In the genomic region with DNA sequence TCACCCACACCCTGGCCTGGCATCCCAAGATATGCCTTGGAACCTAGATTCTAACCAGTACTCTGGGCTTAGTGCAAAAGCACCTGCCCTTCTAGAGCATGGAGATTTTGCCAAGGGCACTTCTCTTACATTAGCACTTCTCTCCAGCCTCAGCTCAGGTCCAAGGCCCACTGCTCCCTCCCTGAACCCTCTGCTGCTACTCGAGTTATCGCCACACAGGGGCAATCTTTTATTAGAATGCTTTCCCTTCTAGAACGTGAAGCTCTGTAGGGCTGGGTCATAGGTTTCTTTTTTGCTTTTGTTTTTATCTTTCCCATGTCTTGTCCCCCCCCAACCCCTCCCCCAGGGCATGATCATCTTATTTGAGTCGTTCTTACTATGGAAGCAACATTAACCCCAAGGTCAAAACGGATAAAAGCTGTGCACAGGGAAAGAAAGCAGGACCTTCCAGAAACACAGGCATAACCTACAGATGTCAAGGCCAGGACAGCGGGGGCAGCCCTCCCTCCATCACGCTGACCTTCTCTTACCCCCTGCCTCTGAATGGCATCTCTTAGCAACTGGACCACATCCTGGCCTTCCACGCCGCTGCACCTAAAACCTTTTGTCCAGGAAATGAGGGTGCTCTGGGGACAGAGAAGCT, we compare ENCODE assay signal across 11 mouse cellular contexts. TPM values are rescaled to one million over a fixed set of nuclear protein-coding genes. Genes with fewer than 3 reads are reported as not detected.
DNase-seq lines count a peak whose midpoint lies in the region; ATAC-seq and TF ChIP-seq lines count a peak whose summit lies in the region.
"Had no signal": no experiment of that assay in that cellular context is flagged by ENCODE, and none has a peak within 500 bp of the region (broad histone marks: within the 10 kb centered on the region; RNA-seq: fewer than 3 reads in every experiment).

No protein-coding gene starts in this region.

- H3K27ac ChIP-seq in kidney, adult 2 months (ENCODE audit: insufficient read depth, low read depth, low read length): no peak overlapping the region
- H3K27ac ChIP-seq: limb, embryonic 13.5 days had no signal

- DNase-seq in adrenal gland, postnatal 10 days: peak; percentile 23
- no peak for DNase-seq in adrenal gland, adult 8-10 months
- no peak for DNase-seq in kidney, adult 2 months
- DNase-seq in kidney, postnatal 36 days: no peak
- DNase-seq in 416B (ENCODE audit: low read depth): peak; percentile 67
- DNase-seq in embryo, embryonic 10.5 days (ENCODE audit: low spot score): peak; percentile 78
- no peak for DNase-seq in c-Kit-positive CD71-positive TER-119-positive erythroid progenitor cells, embryonic 14.5 days (ENCODE audit: low spot score)
- DNase-seq: gastrocnemius, postnatal 14 days; heart, postnatal 36 days had no signal

- 19% methylated on average over 9 of the region's 9 CpGs for WGBS in kidney, adult 2 months

- no peak overlapping the region for H3K4me3 ChIP-seq in kidney, adult 2 months (ENCODE audit: insufficient read depth, low read depth, low read length)
- H3K4me3 ChIP-seq: limb, embryonic 13.5 days had no signal

- no peaks in the 10 kb centered on the region for H3K27me3 ChIP-seq in kidney, adult 2 months (replicated peaks; ENCODE audit: control insufficient read depth, insufficient read depth, low read length)

- no peak for TF ChIP-seq POLR2A in kidney, adult 2 months (IDR thresholded peaks at IDR 0.05; ENCODE audit: low read depth, low read length)

- H3K4me1 ChIP-seq in kidney, adult 2 months (ENCODE audit: control insufficient read depth, insufficient read depth, low read length): no peaks in the 10 kb centered on the region

- TF ChIP-seq CTCF in kidney, adult 2 months (conservative IDR thresholded peaks at IDR 0.05; ENCODE audit: insufficient read depth, insufficient read length, low read depth, low read length): 0 out of 2 replicates have a peak, but pooled peaks have one; percentile 14

- ATAC-seq in megakaryocyte-erythroid progenitor cell, adult 5-6 weeks (replicated peaks; ENCODE audit: low FRiP score, low TSS enrichment, poor library complexity, severe bottlenecking): no peak

- no peaks in the 10 kb centered on the region for H3K36me3 ChIP-seq in kidney, adult 2 months (ENCODE audit: control insufficient read depth, insufficient read depth, low read length)
- H3K36me3 ChIP-seq: limb, embryonic 13.5 days had no signal

RNA-seq across cellular contexts. Expression of gene Hk3, which starts 7.4 kb away (rescaled TPM):
- 1 to 10 TPM; 1.7 to 2.0 TPM for total RNA-seq in adrenal gland, postnatal 10 days (2021)
- total RNA-seq in adrenal gland, adult 8-10 months (2022): 1 to 10 TPM; 1.1 to 4.0 (median 2.6) TPM
- 0.75 and 1.0 TPM in 2 replicates for polyA plus RNA-seq in kidney, adult 2 months (2012; rRNA removed)
- total RNA-seq in megakaryocyte-erythroid progenitor cell, adult 5-6 weeks (2014; fragmentation: Nextera tagmentation): 2.6 TPM in 1 of 2 replicates, not detected in the other
- total RNA-seq in megakaryocyte-erythroid progenitor cell, adult 5-6 weeks (2017): 0.38 and 1.9 TPM in 2 replicates

Comparison
In these comparisons a context has a peak if more than half of its experiments do, and no peak if none do; other contexts are left out.
1. DNase-seq: peak in adrenal gland, postnatal 10 days (single experiment), 416B (single experiment) and embryo, embryonic 10.5 days (single experiment); none in adrenal gland, adult 8-10 months (single experiment), kidney, adult 2 months (single experiment), kidney, postnatal 36 days (0 of 2) and c-Kit-positive CD71-positive TER-119-positive erythroid progenitor cells, embryonic 14.5 days (single experiment).